In the genomic region with DNA sequence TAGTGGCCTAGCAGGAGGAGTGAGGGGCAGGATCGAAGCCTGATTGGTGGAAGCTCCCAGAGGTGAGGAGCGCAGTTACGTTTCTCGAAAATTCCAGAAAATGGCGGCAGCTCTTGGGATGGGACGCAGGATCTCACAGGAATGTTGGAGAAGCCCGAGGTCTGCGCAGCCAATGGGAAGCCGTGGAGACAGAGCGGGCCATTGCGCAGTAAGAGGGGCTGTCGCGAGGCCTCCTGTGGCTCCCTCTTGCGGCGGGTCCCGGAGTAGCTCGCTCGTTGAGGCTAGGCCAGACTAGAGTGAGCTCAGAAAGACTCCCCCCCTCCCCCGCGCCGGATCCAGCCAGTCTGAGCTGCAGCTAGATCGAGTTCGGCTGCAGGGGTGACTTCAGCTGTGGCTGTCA, we compare ENCODE assay signal across 24 mouse cellular contexts. TPM values are rescaled to one million over a fixed set of nuclear protein-coding genes. Genes with fewer than 3 reads are reported as not detected.
DNase-seq lines count a peak whose midpoint lies in the region; ATAC-seq and TF ChIP-seq lines count a peak whose summit lies in the region.
"Had no signal": no experiment of that assay in that cellular context is flagged by ENCODE, and none has a peak within 500 bp of the region (broad histone marks: within the 10 kb centered on the region; RNA-seq: fewer than 3 reads in every experiment).

No protein-coding gene starts in this region.

- H3K27me3 ChIP-seq in forebrain, embryonic 11.5 days (ENCODE audit: control insufficient read depth, insufficient read depth, low read length) = no peaks in the 10 kb centered on the region
- no peaks in the 10 kb centered on the region for H3K27me3 ChIP-seq in forebrain, postnatal 0 days (ENCODE audit: insufficient read depth, low read length)
- H3K27me3 ChIP-seq in liver, embryonic 13.5 days = no peaks in the 10 kb centered on the region
- H3K27me3 ChIP-seq in liver, embryonic 11.5 days (replicated peaks; ENCODE audit: control insufficient read depth, insufficient read depth, low read length) = no peaks in the 10 kb centered on the region
- H3K27me3 ChIP-seq: forebrain, embryonic 12.5 days; limb, embryonic 15.5 days; lung, embryonic 15.5 days had no signal

- no peak overlapping the region for H3K27ac ChIP-seq in forebrain, embryonic 11.5 days (ENCODE audit: low read depth, low read length)
- H3K27ac ChIP-seq in forebrain, postnatal 0 days (ENCODE audit: low read depth, low read length) = no peak overlapping the region
- no peak overlapping the region for H3K27ac ChIP-seq in liver, embryonic 13.5 days
- H3K27ac ChIP-seq in liver, embryonic 11.5 days (ENCODE audit: low read depth, low read length) = no peak overlapping the region
- H3K27ac ChIP-seq: forebrain, embryonic 12.5 days; kidney, postnatal 0 days; limb, embryonic 15.5 days; lung, embryonic 15.5 days; macrophage had no signal

- no peak overlapping the region for H3K4me2 ChIP-seq in forebrain, embryonic 11.5 days (ENCODE audit: low read depth, low read length, severe bottlenecking)
- H3K4me2 ChIP-seq in forebrain, postnatal 0 days (ENCODE audit: low read depth) = no peak overlapping the region
- H3K4me2 ChIP-seq in liver, embryonic 13.5 days = no peak overlapping the region
- H3K4me2 ChIP-seq in liver, embryonic 11.5 days = no peak overlapping the region
- H3K4me2 ChIP-seq: forebrain, embryonic 12.5 days; limb, embryonic 15.5 days; lung, embryonic 15.5 days; midbrain, embryonic 11.5 days had no signal

- H3K9ac ChIP-seq in forebrain, embryonic 11.5 days (ENCODE audit: low read length) = no peak overlapping the region
- H3K9ac ChIP-seq in forebrain, postnatal 0 days = no peak overlapping the region
- no peak overlapping the region for H3K9ac ChIP-seq in liver, embryonic 13.5 days
- H3K9ac ChIP-seq in liver, embryonic 11.5 days (ENCODE audit: low read depth, low read length) = no peak overlapping the region
- H3K9ac ChIP-seq: forebrain, embryonic 12.5 days; limb, embryonic 15.5 days; lung, embryonic 15.5 days had no signal

- ATAC-seq in forebrain, embryonic 11.5 days (replicated peaks; ENCODE audit: low FRiP score) = no peak
- ATAC-seq in forebrain, postnatal 0 days = no peak
- ATAC-seq in liver, embryonic 13.5 days (ENCODE audit: low read depth) = no peak
- ATAC-seq in liver, embryonic 11.5 days (replicated peaks; ENCODE audit: low FRiP score) = no peak
- ATAC-seq: activated CD4-positive, CD25-positive, alpha-beta regulatory T cell, adult 4 months; CD4-positive, CD25-positive, alpha-beta regulatory T cell, adult 4 months had no signal

- peaks cover 6% of the 10 kb centered on the region; the same call in 1 of the 2 replicates for H3K9me3 ChIP-seq in forebrain, embryonic 11.5 days (ENCODE audit: control insufficient read depth, low read length)
- no peaks in the 10 kb centered on the region for H3K9me3 ChIP-seq in forebrain, postnatal 0 days (ENCODE audit: low read length)
- peaks cover 13% of the 10 kb centered on the region for H3K9me3 ChIP-seq in liver, embryonic 13.5 days (replicated peaks)
- peaks cover 13% of the 10 kb centered on the region for H3K9me3 ChIP-seq in liver, embryonic 11.5 days (ENCODE audit: control insufficient read depth, low read length)

- peak; percentile 53 for DNase-seq in forebrain, embryonic 11.5 days (ENCODE audit: low spot score)
- no peak for DNase-seq in forebrain, postnatal 0 days
- peak; percentile 45 for DNase-seq in liver, embryonic 13.5 days
- no peak for DNase-seq in liver, embryonic 11.5 days (ENCODE audit: low spot score)
- peak; percentile 2 for DNase-seq in c-Kit-positive CD71-positive TER-119-positive erythroid progenitor cells, embryonic 14.5 days (ENCODE audit: low spot score)
- no peak for DNase-seq in embryo, embryonic 10.5 days (ENCODE audit: low spot score)
- DNase-seq in lung, postnatal 36 days = no peak
- DNase-seq: adrenal gland, postnatal 14 days; cerebellum, adult 18-20 months; cerebellum, postnatal 36 days; heart, postnatal 4 days; kidney, adult 18-20 months; layer of hippocampus, postnatal 36 days had no signal

- TF ChIP-seq CTCF in forebrain, postnatal 0 days (IDR thresholded peaks at IDR 0.05; ENCODE audit: low read depth) = no peak

- no peaks in the 10 kb centered on the region for H3K36me3 ChIP-seq in forebrain, embryonic 11.5 days (ENCODE audit: control insufficient read depth, insufficient read depth, low read length)
- H3K36me3 ChIP-seq in forebrain, postnatal 0 days (ENCODE audit: insufficient read depth) = no peaks in the 10 kb centered on the region
- H3K36me3 ChIP-seq in liver, embryonic 13.5 days = no peaks in the 10 kb centered on the region
- H3K36me3 ChIP-seq in liver, embryonic 11.5 days (ENCODE audit: control insufficient read depth, insufficient read depth, low read length) = no peaks in the 10 kb centered on the region
- H3K36me3 ChIP-seq: forebrain, embryonic 12.5 days; limb, embryonic 15.5 days; lung, embryonic 15.5 days had no signal

- H3K4me3 ChIP-seq in forebrain, embryonic 11.5 days (ENCODE audit: low read depth, low read length) = no peak overlapping the region
- H3K4me3 ChIP-seq in forebrain, postnatal 0 days (ENCODE audit: low read depth, low read length) = no peak overlapping the region
- H3K4me3 ChIP-seq in liver, embryonic 13.5 days (replicated peaks) = no peak overlapping the region
- no peak overlapping the region for H3K4me3 ChIP-seq in liver, embryonic 11.5 days (ENCODE audit: low read depth, low read length)
- H3K4me3 ChIP-seq: forebrain, embryonic 12.5 days; limb, embryonic 15.5 days; lung, embryonic 15.5 days had no signal

- 62% methylated on average over 23 of the region's 23 CpGs for WGBS in forebrain, embryonic 11.5 days
- WGBS in forebrain, postnatal 0 days = 68% methylated on average over 23 of the region's 23 CpGs
- 63% methylated on average over 23 of the region's 23 CpGs for WGBS in liver, embryonic 13.5 days (ENCODE audit: insufficient replicate concordance)
- 52% methylated on average over 23 of the region's 23 CpGs for WGBS in liver, embryonic 11.5 days

- no peaks in the 10 kb centered on the region for H3K4me1 ChIP-seq in forebrain, embryonic 11.5 days (replicated peaks; ENCODE audit: control insufficient read depth, insufficient read depth, low read length)
- H3K4me1 ChIP-seq in forebrain, postnatal 0 days (ENCODE audit: insufficient read depth) = no peaks in the 10 kb centered on the region
- no peaks in the 10 kb centered on the region for H3K4me1 ChIP-seq in liver, embryonic 13.5 days (replicated peaks)
- H3K4me1 ChIP-seq in liver, embryonic 11.5 days (replicated peaks; ENCODE audit: control insufficient read depth, insufficient read depth, low read length) = no peaks in the 10 kb centered on the region
- H3K4me1 ChIP-seq: forebrain, embryonic 12.5 days; limb, embryonic 15.5 days; lung, embryonic 15.5 days had no signal

RNA-seq across cellular contexts. Expression of a gene that starts 35.8 kb away (rescaled TPM):
- polyA plus RNA-seq in forebrain, embryonic 11.5 days (2014; fragmentation: Nextera tagmentation; extraction: Ambion mirVana) = 0.11 TPM in 1 of 2 replicates, not detected in the other
- total RNA-seq in forebrain, postnatal 0 days (2014; rRNA removed) = 0.10 TPM in 1 of 2 replicates, not detected in the other
- 0.15 and 0.26 TPM in 2 replicates for polyA plus RNA-seq in forebrain, postnatal 0 days (2015; fragmentation: Nextera tagmentation; extraction: Ambion mirVana)
- polyA plus RNA-seq in liver, embryonic 13.5 days (2015; fragmentation: Nextera tagmentation; extraction: Ambion mirVana) = 0.12 and 0.13 TPM in 2 replicates
- 0.27 TPM in 2 replicates for polyA plus RNA-seq in liver, embryonic 11.5 days (2014; fragmentation: Nextera tagmentation; extraction: Ambion mirVana)
- total RNA-seq: gastrocnemius, adult 8-10 months; layer of hippocampus, postnatal 36 days; left cerebral cortex, postnatal 14 days had no signal
- polyA plus RNA-seq: neural tube, embryonic 14.5 days had no signal

RNA-seq across cellular contexts. Expression of a gene that starts 58.4 kb away (rescaled TPM):
- 215 and 230 TPM in 2 replicates for polyA plus RNA-seq in forebrain, embryonic 11.5 days (2014; fragmentation: Nextera tagmentation; extraction: Ambion mirVana)
- 174 and 187 TPM in 2 replicates for total RNA-seq in forebrain, postnatal 0 days (2014; rRNA removed)
- polyA plus RNA-seq in forebrain, postnatal 0 days (2015; fragmentation: Nextera tagmentation; extraction: Ambion mirVana) = 85.6 and 93.6 TPM in 2 replicates
- polyA plus RNA-seq in liver, embryonic 13.5 days (2015; fragmentation: Nextera tagmentation; extraction: Ambion mirVana) = 44.1 and 54.1 TPM in 2 replicates
- polyA plus RNA-seq in liver, embryonic 11.5 days (2014; fragmentation: Nextera tagmentation; extraction: Ambion mirVana) = 128 TPM in 2 replicates

Comparison
In these comparisons a context has a peak if more than half of its experiments do, and no peak if none do; other contexts are left out.
1. DNase-seq: peak in forebrain, embryonic 11.5 days (single experiment), liver, embryonic 13.5 days (single experiment) and c-Kit-positive CD71-positive TER-119-positive erythroid progenitor cells, embryonic 14.5 days (single experiment); none in forebrain, postnatal 0 days (single experiment), liver, embryonic 11.5 days (single experiment), embryo, embryonic 10.5 days (single experiment) and lung, postnatal 36 days (single experiment).